Mouse (Mus musculus): ENCODE results near the gene Map2k7.
A peak's percentile ranks its signal among the peaks of the same experiment; 100 is the strongest.
"Not testable (repeated sequence)": the region's sequence is repeated elsewhere in the genome, so short reads cannot be mapped to it uniquely, and the experiment has no call there.

The Map2k7 gene

DNA sequence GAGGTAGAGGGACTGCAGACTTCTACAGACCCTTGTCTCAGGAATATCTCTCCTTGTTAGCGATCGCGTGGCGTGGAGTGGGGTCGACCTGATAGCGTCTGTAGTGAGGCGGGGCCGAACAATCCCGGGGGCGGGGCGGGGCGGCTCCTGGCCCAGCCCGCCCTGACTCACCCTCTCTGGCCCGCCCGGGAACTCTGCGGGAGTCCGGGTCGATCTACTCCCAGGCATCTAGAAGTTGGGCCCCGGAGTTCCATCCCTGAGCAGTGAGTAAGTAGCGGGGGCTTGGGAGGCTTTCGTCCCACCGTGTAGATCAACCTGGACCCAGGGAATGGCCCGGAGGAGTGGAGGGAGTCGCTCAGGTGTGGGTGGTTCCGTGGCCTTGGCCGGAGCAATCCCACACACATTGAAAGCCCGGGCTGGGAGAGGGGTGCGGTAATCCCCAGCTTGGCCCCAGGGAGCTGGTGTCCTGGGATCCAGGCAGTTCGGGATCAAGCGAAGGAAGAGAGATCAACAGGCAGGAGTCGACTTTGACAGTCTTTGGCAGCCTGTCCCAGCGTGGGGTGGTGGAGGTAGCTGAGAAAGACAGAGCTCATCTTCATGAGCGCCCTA lies 11.7 kb upstream of the Map2k7 start, which contains the start of gene Lrrc8e:
Lrrc8e (plus strand) TSS at position 89 of the 609 bp plus-strand sequence.
- DNase-seq (ENCODE audit: low read depth, low spot score): no peak

GRCm38 (mm10) chr8:4227919-4228318 lies 10.6 kb upstream of the Map2k7 start:
- DNase-seq (ENCODE audit: low read depth, low spot score): no peak

DNA sequence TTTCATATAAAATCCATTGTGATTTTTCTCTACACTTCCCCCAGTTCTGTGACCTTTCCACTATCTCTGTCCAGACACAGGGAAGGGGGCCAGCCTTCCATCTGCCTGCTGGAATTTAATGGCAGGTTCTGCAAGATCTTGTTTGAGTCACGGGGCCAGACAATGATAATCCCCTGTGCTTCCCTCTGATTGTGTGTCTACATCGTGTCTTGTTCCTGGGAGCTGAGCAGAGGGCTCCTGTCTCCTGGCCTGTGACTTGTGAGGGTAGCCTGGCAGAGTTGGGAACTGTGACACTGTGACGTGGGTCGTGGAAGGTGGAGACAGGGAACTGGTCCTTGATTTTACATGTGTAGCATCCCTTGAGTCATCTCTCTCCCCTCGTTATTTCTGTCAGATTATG lies 8.8 kb upstream of the Map2k7 start:
- no peak for DNase-seq (ENCODE audit: low read depth, low spot score)

DNA sequence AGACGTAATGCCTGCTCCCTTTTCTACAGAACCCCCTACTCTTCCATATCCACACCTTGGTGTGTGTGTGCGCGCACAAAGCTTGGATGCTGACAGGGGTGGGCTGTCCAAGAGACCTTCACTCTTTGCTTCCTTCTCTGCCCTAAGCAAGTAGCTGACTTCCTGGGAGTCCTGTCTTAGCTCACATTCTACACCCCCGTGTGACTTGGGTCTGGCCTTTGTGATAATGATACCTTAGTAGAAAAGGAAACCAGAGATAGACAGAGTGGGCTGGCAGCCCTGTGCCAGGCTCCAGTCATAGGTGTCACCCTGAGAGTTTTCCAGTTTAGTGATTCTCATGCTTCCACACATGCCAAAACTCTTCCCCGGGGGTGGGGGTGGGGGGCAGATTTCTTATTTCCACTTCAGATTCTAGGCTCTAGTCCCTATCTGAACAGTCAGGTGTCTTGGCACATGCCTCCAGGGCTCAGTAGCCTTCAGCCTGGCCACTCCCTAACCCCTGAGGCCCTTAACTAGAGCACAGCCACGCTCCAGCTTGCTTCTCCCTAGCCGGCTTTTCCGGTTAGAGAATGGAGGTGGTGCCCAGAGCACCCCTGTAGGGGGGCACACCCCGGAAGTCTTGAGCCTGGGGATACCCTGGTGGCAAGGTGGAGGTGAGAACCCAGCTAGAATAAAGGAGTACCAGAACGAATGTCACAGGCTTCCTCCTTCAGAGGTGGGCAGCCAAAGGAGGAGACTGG lies 7.8 kb upstream of the Map2k7 start:
- DNase-seq (ENCODE audit: low read depth, low spot score): no peak

DNA sequence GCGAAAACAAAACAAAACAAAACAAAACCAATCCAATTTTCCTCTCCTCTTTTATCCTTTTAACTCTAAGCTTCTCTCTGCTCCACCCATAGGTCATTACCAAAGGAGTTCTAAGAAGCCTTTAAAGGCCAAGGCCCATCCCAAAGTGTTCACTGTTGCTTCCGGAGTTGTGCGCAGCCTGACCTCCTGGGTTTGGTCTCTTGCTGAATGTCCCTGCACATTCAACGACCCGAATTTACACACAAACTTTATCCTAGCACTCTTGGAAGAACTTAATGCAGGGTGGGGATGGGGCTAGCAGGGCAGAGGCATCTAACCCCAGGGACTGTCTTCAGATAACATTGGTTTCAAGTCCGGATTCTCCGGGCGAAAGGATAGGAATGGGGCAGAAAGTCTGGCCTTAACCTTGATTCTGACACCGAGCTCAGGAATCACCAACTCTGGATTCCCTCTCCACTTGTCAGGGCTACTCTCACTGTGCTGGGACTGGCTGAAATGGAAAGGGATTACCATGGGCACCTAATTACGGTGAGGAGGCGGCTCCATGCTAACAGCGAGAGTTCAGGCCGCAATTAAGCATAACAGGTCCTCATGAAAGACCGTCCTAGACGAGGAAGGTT lies 616 bp upstream of the Map2k7 start:
- no peak for DNase-seq (ENCODE audit: low read depth, low spot score)

GRCm38 (mm10) chr8:4239193-4239890 lies 802 bp downstream of the Map2k7 start:
- no peak for DNase-seq (ENCODE audit: low read depth, low spot score)

GRCm38 (mm10) chr8:4245061-4245460 lies 6.5 kb downstream of the Map2k7 start:
- DNase-seq (ENCODE audit: low read depth, low spot score): no peak

GRCm38 (mm10) chr8:4245737-4246136 lies 7.2 kb downstream of the Map2k7 start:
- DNase-seq (ENCODE audit: low read depth, low spot score): no peak

- no peak for DNase-seq (ENCODE audit: low read depth, low spot score)
Observed at GRCm38 (mm10) chr8:4247241-4247640, 8.7 kb downstream of the Map2k7 start.

DNA sequence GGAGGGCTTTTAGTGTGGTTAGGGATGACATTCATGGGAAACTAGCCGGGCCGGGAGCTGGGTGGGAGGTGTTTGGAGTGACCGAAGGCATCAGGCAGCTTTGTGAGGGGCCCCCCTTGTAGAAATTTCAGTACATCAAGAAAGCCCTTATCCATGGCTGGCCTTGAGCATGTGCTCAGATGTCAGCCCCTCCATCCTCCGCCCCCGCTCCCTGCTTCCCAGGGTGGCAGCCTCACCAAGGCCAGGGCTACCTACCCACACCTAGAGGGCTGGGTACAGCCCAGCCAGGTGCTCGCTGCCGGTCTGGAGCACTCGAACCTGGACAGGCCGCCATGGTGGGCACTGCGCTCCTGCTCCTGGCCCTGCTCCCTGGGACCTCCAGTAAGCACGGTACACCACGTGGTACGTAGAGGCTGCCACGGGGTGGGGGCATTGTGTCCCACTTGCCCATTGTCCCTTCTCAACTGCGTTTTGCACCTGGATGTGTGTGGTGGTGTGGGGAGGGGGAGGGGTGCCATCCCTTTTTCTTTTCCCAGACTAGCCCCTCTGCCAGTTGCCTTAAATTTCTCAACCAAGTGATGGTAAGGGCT lies 9.5 kb downstream of the Map2k7 start, which contains the start of gene Tgfbr3l:
Tgfbr3l (plus strand) TSS at position 264 of the 590 bp plus-strand sequence.
- DNase-seq (ENCODE audit: low read depth, low spot score): no peak

GRCm38 (mm10) chr8:4249213-4249612 lies 10.7 kb downstream of the Map2k7 start:
- no peak for DNase-seq (ENCODE audit: low read depth, low spot score)

DNA sequence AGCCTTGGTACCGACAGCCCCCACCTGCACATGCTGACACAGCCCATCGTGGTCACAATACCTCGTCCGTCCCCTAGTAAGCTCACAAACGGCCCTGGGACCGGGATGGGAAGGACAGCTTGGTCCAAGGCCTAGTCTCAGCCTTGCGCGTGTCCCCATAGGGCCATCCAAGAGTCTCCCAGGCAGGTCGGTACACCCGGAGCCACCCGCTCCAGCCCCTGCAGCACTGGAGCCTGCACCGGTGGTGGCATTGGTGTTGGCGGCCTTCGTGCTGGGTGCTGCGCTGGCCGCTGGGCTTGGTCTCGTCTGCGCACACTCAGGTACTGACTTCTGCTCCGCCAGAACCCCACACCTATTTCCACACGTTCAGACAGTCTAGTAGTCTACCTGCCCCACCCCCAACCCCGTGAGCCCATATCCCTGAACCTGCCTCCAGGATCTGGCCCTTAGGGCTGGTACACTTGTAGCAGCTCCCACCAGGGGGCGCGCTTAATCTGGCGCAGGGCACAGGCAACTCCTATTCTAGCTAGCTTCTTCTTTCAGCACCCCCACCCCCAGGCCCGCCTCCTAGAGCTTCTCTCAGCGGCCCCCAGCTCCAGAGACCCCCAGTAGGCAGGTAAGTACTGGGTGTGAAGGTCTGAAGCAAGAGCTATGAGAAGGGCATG lies 11.9 kb downstream of the Map2k7 start:
- DNase-seq (ENCODE audit: low read depth, low spot score): peak; percentile 88

DNA sequence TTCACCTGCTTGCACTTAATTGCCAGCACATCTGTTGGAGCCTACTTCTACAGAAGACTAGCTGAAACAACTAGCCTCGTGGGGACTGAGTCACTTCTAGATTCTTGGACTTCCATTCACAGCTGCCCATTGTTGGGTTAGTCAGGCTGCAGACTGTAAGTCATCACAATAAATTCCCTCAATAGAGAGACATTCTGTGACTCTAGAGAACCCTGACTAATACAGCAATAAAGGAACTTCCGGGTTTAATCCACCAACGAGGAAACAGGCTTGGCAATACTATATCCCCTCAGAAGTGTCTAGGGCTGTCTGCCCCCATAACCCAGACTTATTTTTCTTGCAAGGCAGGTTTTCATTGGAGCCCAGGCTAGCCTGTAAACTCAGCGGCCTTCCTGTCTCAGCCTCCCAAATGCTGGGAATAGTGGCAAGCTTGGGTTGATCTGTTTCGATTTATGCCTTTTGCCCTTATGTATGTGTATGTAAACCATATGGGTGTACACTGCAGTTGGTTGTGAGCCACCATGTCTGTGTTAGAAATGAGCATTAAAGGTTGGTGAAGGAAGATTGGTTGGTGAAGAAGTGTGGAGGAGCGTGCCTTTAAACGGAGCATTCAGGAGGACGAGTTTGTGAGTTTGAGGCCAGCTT lies 13.7 kb downstream of the Map2k7 start:
- DNase-seq (ENCODE audit: low read depth, low spot score): no peak

- DNase-seq (ENCODE audit: low read depth, low spot score): peak; percentile 93
Observed at GRCm38 (mm10) chr8:4252934-4253841, 14.6 kb downstream of the Map2k7 start, which contains the start of gene Snapc2. TSS of gene Snapc2 (plus strand) at chr8:4253080.

GRCm38 (mm10) chr8:4254001-4254400 lies 15.5 kb downstream of the Map2k7 start:
- DNase-seq (ENCODE audit: low read depth, low spot score): no peak

- not testable (repeated sequence) for DNase-seq (ENCODE audit: low read depth, low spot score)
Observed at GRCm38 (mm10) chr8:4255471-4255870, 16.9 kb downstream of the Map2k7 start.

- no peak for DNase-seq (ENCODE audit: low read depth, low spot score)
Observed at GRCm38 (mm10) chr8:4256911-4257310, 18.4 kb downstream of the Map2k7 start.

DNA sequence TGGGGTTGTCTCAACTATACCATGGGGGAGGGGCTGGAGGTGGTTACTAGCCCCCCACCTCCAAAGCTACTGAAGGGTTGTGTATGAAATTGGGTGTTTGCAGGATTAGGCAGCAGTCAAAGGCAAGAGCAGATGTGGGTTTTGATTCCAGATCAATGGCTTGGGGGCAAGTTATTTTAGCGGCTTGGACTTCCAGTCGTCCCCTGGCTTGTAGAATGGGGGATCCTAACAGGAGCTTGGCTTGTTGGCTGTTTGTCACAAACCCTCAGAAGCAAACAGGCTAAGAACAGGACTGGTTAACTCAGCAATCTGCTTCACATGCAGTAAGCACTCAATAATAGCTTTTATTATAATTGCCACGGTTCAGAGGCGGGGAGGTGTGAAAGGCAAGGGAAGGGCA lies 18.8 kb downstream of the Map2k7 start:
- no peak for DNase-seq (ENCODE audit: low read depth, low spot score)

GRCm38 (mm10) chr8:4258233-4258632 lies 19.7 kb downstream of the Map2k7 start:
- DNase-seq (ENCODE audit: low read depth, low spot score): peak; percentile 89

DNA sequence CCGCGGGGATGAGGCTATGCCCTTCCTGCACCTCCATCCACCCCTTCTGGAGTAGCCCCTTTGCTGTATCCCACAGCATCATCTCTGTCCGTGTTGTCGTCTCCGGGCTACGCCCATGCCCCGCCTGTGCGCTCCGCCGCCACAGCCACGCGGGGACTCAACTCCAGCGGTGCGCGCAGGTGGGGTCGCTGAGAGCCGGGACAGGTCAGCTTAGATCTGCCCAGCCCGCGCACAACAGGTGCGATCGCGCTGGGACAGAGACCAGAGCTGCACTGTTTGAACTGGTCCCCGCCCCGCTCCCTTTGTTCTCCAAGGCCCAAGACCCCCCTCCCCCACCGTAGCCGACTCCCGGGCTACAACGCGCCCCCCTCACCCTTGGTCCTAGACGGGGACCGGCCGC lies 20.1 kb downstream of the Map2k7 start:
- DNase-seq (ENCODE audit: low read depth, low spot score): peak; percentile 76
